Mouse (Mus musculus): ENCODE data around the gene Zfp286. TPM values are rescaled to one million over a fixed set of nuclear protein-coding genes. Genes with fewer than 3 reads are reported as not detected.

The Zfp286 gene
- 1 to 10 TPM in 1 of 2 experiments, under 1 TPM in 1; 0.95 to 1.1 TPM for total RNA-seq (2021)
- long read RNA-seq, experiment 1, partial matches to known transcripts = 0 of 3 reads
- long read RNA-seq, experiment 1, other reads (novel, unspliced or antisense) = 1 of 3 reads
- long read RNA-seq, experiment 2, partial matches to known transcripts = 0 of 1 reads
- long read RNA-seq, experiment 2, other reads (novel, unspliced or antisense) = 0 of 1 reads

- DNase-seq = peak; percentile 80
Observed at GRCm38 (mm10) chr11:62788935-62789616, at the start of gene Zfp286. Gene Zfp286, minus strand, starts transcription at chr11:62789462.

- no peak for DNase-seq
Observed at GRCm38 (mm10) chr11:62831906-62832305, 42.6 kb upstream of the Zfp286 start.

GRCm38 (mm10) chr11:62830387-62830786, 41.1 kb upstream of the Zfp286 start:
- DNase-seq = no peak

- DNase-seq = peak; percentile 59
Observed at GRCm38 (mm10) chr11:62827911-62828310, 38.6 kb upstream of the Zfp286 start.

GRCm38 (mm10) chr11:62827135-62827534, 37.9 kb upstream of the Zfp286 start:
- DNase-seq = no peak

GRCm38 (mm10) chr11:62826106-62826733, 37.0 kb upstream of the Zfp286 start:
- DNase-seq = peak; percentile 38

- DNase-seq = no peak
Observed at GRCm38 (mm10) chr11:62825222-62826105, 36.2 kb upstream of the Zfp286 start.

GRCm38 (mm10) chr11:62824211-62824610, 34.9 kb upstream of the Zfp286 start:
- no peak for DNase-seq

- DNase-seq = no peak
Observed at GRCm38 (mm10) chr11:62821893-62822292, 32.6 kb upstream of the Zfp286 start.

GRCm38 (mm10) chr11:62820661-62821437, 31.6 kb upstream of the Zfp286 start:
- peak; percentile 30 for DNase-seq

GRCm38 (mm10) chr11:62820059-62820541, 30.8 kb upstream of the Zfp286 start, which contains the start of gene Trim16:
Gene Trim16, plus strand, starts transcription at chr11:62820231.
- DNase-seq = peak; percentile 89

- no peak for DNase-seq
Observed at GRCm38 (mm10) chr11:62819059-62819686, 29.9 kb upstream of the Zfp286 start.

GRCm38 (mm10) chr11:62816591-62816990, 27.3 kb upstream of the Zfp286 start:
- no peak for DNase-seq

- no peak for DNase-seq
Observed at GRCm38 (mm10) chr11:62815438-62815837, 26.2 kb upstream of the Zfp286 start.

- DNase-seq = no peak
Observed at GRCm38 (mm10) chr11:62814625-62815024, 25.4 kb upstream of the Zfp286 start.

- no peak for DNase-seq
Observed at GRCm38 (mm10) chr11:62813970-62814624, 24.8 kb upstream of the Zfp286 start.

- no peak for DNase-seq
Observed at GRCm38 (mm10) chr11:62813497-62813896, 24.2 kb upstream of the Zfp286 start.

GRCm38 (mm10) chr11:62812268-62812667, 23.0 kb upstream of the Zfp286 start:
- no peak for DNase-seq

GRCm38 (mm10) chr11:62809201-62809600, 19.9 kb upstream of the Zfp286 start:
- DNase-seq = no peak

- no peak for DNase-seq
Observed at GRCm38 (mm10) chr11:62807965-62808364, 18.7 kb upstream of the Zfp286 start.

All from gastrocnemius, postnatal 25 days (tissue).